Mouse (Mus musculus) testis, adult 2 months (tissue): ENCODE results near the gene Zbtb45.

Source experiments
- CTCF ChIP-seq: fragments of 200-500 bp; IDR thresholded peaks from 2 replicates; pipeline ENCODE4 v1.5.1; 2012; ENCODE audit warnings: low read depth, mild to moderate bottlenecking, inconsistent platforms, low read length, moderate library complexity; ENCODE audit not compliant: control insufficient read depth, insufficient read depth, insufficient replicate concordance
- POLR2A ChIP-seq: fragments of 200-500 bp; IDR thresholded peaks from 2 replicates; pipeline ENCODE4 v1.6.1; 2012; ENCODE audit warnings: low read depth, mild to moderate bottlenecking, inconsistent platforms, low read length, moderate library complexity; ENCODE audit not compliant: control insufficient read depth

GRCm38 (mm10) chr7:13003380-13003779 is 6.5 kb downstream of the Zbtb45 start:
- TF ChIP-seq CTCF (no peak), POLR2A (no peak)
